Mouse (Mus musculus) liver, postnatal 0 days (tissue): ENCODE results near the gene Ramp3. TPM values are rescaled to one million over a fixed set of nuclear protein-coding genes. Genes with fewer than 3 reads are reported as not detected.
A peak's percentile ranks its signal among the peaks of the same experiment; 100 is the strongest.

ENCODE experiments used
- ATAC-seq: fragments of 200-750 bp; cut with Nextera tagmentation; 2 replicates; pipeline ENCODE4 v1.8.0; 2017; ENCODE audit warnings: mild to moderate bottlenecking, moderate library complexity
- DNase-seq: peaks from one replicate; pipeline ENCODE4 v3.0.0-alpha.2; 2016
- H3K27ac ChIP-seq: fragments of 300-500 bp; sonication (generic); 2 replicates; pipeline ENCODE4 v1.5.1; 2014; ENCODE audit warnings: antibody characterized with exemption, moderate library complexity, mild to moderate bottlenecking, low read depth
- H3K27me3 ChIP-seq: fragments of 300-500 bp; sonication (generic); 2 replicates; pipeline ENCODE4 v1.6.1; 2014; ENCODE audit warnings: low read length, control low read depth, mixed read lengths; ENCODE audit not compliant: insufficient read depth
- H3K36me3 ChIP-seq: fragments of 300-500 bp; sonication (generic); replicated peaks from 2 replicates; pipeline ENCODE4 v1.6.1; 2014; ENCODE audit warnings: mild to moderate bottlenecking, control low read depth, low read length, moderate library complexity, mixed read lengths; ENCODE audit not compliant: insufficient read depth
- H3K4me1 ChIP-seq: fragments of 300-500 bp; sonication (generic); 2 replicates; pipeline ENCODE4 v1.6.1; 2014; ENCODE audit warnings: antibody characterized with exemption, mild to moderate bottlenecking, control low read depth; ENCODE audit not compliant: insufficient read depth
- H3K4me2 ChIP-seq: fragments of 300-500 bp; sonication (generic); 2 replicates; pipeline ENCODE4 v1.6.1; 2014; ENCODE audit warnings: low read depth, mild to moderate bottlenecking, low read length, moderate library complexity, mixed read lengths
- H3K4me3 ChIP-seq: fragments of 300-500 bp; sonication (generic); 2 replicates; pipeline ENCODE4 v1.5.1; 2014; ENCODE audit warnings: low read depth, low read length
- H3K9ac ChIP-seq: fragments of 300-500 bp; sonication (generic); replicated peaks from 2 replicates; pipeline ENCODE4 v1.6.1; 2014; ENCODE audit warnings: mild to moderate bottlenecking, moderate library complexity
- H3K9me3 ChIP-seq: fragments of 300-500 bp; sonication (generic); 2 replicates; pipeline ENCODE4 v1.6.1; 2016; ENCODE audit warnings: mild to moderate bottlenecking, control low read depth, low read length, mixed read lengths
- CTCF ChIP-seq: sonication (generic); IDR thresholded peaks from 2 replicates; pipeline ENCODE4 v1.5.1; 2016; ENCODE audit warnings: antibody characterized with exemption, low read depth
- EP300 ChIP-seq: IDR thresholded peaks from 2 replicates; pipeline ENCODE4 v1.6.1; 2016; ENCODE audit warnings: antibody characterized with exemption, low read depth, mild to moderate bottlenecking
- WGBS: fragments of 180-500 bp; shearing (Covaris S2); extraction: QIAGEN DNeasy Blood & Tissue Kit; methylation state at CpG from one replicate; pipeline ENCODE4 v1.1.7; 2014; ENCODE audit not compliant: insufficient replicate concordance; 5-methylcytosine and 5-hydroxymethylcytosine counted together
- polyA plus RNA-seq: library from polyadenylated mRNA; unstranded; fragments of >200 nt; fragmentation: Nextera tagmentation; extraction: Ambion mirVana; gene quantifications from 2 replicates; pipeline ENCODE4 v1.2.1, GENCODE M21; 2015

Ramp3 gene
- polyA plus RNA-seq, 1 experiment from 2014 or later = 0.28 TPM

DNA sequence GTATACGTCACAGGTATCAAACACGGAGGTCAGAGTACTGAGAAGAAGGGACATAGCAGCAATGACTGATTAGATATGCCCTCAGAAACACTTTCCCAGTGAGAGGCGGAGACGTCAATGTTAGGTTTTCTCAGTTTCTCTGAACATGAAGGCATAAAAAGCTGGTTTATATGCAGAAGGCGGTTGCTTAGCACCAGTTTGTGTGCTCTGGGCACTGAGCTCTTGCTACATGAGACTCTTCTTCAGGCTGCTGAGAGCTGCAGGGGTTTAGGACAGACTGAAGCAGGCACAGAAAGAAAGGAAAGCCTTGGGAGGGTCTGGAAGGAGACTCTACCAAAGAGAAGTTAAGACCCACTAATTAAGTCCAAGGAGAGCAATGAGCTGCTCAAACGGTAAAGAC is 34.0 kb downstream of the Ramp3 start:
- Histone ChIP-seq H3K4me1 (no peaks in the 10 kb centered on the region), H3K4me2 (no peak overlapping the region), H3K4me3 (no peak overlapping the region), H3K9ac (no peak overlapping the region), H3K36me3 (no peaks in the 10 kb centered on the region), H3K27ac (no peak overlapping the region), H3K27me3 (no peaks in the 10 kb centered on the region), H3K9me3 (no peaks in the 10 kb centered on the region)
- TF ChIP-seq EP300 = no peak
- no peak for TF ChIP-seq CTCF
- DNase-seq (no peak), ATAC-seq (no peak)
- WGBS = 58% methylated on average over 6 of the region's 6 CpGs

DNA sequence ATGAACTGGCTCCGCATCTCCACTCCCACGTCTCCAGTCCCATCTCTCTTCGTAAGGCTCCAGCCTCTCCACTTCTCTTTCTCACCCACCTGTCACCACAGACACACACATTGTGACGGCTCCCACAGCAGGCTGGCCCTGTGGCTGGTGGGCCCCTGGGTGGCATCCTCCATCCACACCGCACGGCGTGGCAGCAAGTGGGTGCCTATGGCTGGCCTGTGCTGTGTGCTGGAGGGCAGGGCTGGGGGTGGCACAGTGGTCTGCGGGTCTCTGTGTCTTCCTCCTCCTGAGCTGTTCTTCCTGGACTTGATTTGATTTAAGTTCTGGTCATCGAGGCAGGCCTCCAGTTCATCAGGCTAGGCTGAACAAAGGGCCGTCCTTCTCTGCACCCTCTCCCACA is 35.8 kb downstream of the Ramp3 start:
- no peak overlapping the region for H3K9ac ChIP-seq
- H3K27me3 ChIP-seq = no peaks in the 10 kb centered on the region
- no peaks in the 10 kb centered on the region for H3K36me3 ChIP-seq
- no peaks in the 10 kb centered on the region for H3K4me1 ChIP-seq
- H3K27ac ChIP-seq = no peak overlapping the region
- H3K4me2 ChIP-seq = no peak overlapping the region
- no peak overlapping the region for H3K4me3 ChIP-seq
- TF ChIP-seq EP300 = no peak
- no peak for TF ChIP-seq CTCF
- no peak for DNase-seq
- 70% methylated on average over 10 of the region's 10 CpGs for WGBS
- ATAC-seq = no peak
- no peaks in the 10 kb centered on the region for H3K9me3 ChIP-seq

DNA sequence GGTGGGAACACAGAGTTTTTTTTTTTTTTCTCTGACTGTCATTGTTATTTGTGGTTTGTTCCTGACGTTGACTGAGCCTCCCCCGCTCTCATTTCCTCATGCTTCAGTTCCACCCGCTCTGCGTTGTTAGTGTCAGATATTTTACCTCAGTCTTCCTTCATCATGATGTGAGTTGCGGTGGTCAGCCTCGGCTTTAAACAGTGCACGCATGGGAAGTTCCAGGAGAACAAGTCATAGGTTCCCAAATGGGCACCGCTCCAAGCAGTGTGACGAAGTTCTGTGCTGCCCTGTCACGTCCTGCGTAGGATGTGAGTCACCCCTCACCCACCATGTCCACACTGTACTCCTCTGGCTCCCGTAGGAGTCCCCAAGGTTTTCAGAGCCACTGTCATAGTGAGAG is 36.9 kb downstream of the Ramp3 start:
- H3K27me3 ChIP-seq = no peaks in the 10 kb centered on the region
- no peak for TF ChIP-seq EP300
- TF ChIP-seq CTCF = no peak
- ATAC-seq = peak; percentile 64
- H3K27ac ChIP-seq = no peak overlapping the region
- no peak overlapping the region for H3K4me3 ChIP-seq
- peak overlapping the region; percentile 13; the same call in 1 of the 2 replicates for H3K4me2 ChIP-seq
- 18% methylated on average over 12 of the region's 12 CpGs for WGBS
- H3K9me3 ChIP-seq = no peaks in the 10 kb centered on the region
- DNase-seq = peak; percentile 30
- H3K9ac ChIP-seq = no peak overlapping the region
- no peaks in the 10 kb centered on the region for H3K36me3 ChIP-seq
- H3K4me1 ChIP-seq = no peaks in the 10 kb centered on the region

DNA sequence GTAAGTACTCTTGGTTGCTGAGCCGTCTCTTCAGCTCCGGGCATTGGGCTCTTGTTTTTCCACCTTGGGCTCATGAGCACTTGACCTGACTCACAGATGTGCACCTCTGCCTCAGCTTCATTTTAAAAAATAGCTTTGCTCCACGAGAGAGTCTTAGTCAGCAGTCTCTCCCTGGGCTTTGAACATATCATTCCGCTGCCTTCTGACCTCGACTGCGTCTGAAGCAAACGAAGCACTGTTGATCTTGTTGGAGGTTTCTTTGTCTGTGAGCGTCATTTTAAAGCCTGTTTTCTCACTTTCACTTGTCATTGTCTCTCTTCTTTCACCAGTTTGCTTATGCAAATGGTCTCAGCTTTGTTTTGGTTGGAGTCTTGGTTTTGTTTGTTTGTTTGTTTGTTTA is 38.2 kb downstream of the Ramp3 start:
- H3K36me3 ChIP-seq = no peaks in the 10 kb centered on the region
- H3K4me2 ChIP-seq = no peak overlapping the region
- ATAC-seq (no peak), DNase-seq (no peak)
- H3K9me3 ChIP-seq = no peaks in the 10 kb centered on the region
- no peaks in the 10 kb centered on the region for H3K4me1 ChIP-seq
- H3K27me3 ChIP-seq = no peaks in the 10 kb centered on the region
- WGBS = 66% methylated on average over 8 of the region's 8 CpGs
- H3K4me3 ChIP-seq = no peak overlapping the region
- no peak for TF ChIP-seq CTCF
- TF ChIP-seq EP300 = no peak
- no peak overlapping the region for H3K9ac ChIP-seq
- H3K27ac ChIP-seq = no peak overlapping the region

DNA sequence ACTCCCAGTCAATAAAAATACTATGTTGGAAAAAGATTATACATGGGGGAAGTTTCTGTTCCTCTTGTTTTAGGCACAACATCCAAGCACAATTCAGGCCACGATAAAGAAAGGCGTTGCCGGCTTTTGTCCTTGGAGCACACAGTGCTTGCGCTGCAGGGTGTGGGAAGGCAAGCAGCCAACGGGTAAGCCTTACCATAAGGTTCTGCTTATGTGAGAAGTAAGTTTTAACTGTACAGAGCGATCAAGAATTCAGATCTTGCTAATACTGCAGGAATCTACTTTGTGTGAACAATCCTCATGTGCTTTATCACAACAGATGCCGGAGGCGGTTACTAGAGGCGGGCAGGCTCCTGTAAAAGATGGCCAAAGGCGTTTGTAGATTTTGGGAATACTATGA is 39.4 kb downstream of the Ramp3 start:
- 80% methylated on average over 10 of the region's 10 CpGs for WGBS
- no peaks in the 10 kb centered on the region for H3K27me3 ChIP-seq
- no peak for DNase-seq
- no peaks in the 10 kb centered on the region for H3K9me3 ChIP-seq
- no peak for ATAC-seq
- TF ChIP-seq EP300 (no peak), CTCF (no peak)
- H3K36me3 ChIP-seq = no peaks in the 10 kb centered on the region
- no peak overlapping the region for H3K4me2 ChIP-seq
- H3K4me3 ChIP-seq = no peak overlapping the region
- H3K27ac ChIP-seq = no peak overlapping the region
- no peaks in the 10 kb centered on the region for H3K4me1 ChIP-seq
- H3K9ac ChIP-seq = no peak overlapping the region

DNA sequence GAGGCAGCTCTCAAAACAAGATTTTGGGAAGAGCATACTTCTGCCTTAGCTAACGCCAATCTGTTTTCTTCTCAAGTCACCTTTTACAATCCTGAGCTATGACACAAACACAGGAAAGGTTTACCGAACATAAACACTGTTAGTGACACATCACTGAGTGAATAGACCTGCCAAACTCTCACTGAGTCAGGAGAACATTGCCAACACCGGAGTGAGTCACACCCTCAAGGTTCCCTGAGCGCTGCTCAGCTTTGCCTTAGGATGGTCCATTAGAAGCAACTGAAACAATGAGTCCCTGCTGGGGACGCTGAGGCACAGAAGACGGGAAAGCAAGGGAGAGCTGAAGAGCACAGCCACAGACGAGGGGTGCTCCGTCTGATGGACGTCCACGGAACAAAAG is 40.0 kb downstream of the Ramp3 start:
- DNase-seq = no peak
- H3K9me3 ChIP-seq = no peaks in the 10 kb centered on the region
- H3K4me3 ChIP-seq = no peak overlapping the region
- H3K36me3 ChIP-seq = no peaks in the 10 kb centered on the region
- 74% methylated on average over 10 of the region's 10 CpGs for WGBS
- H3K4me1 ChIP-seq = no peaks in the 10 kb centered on the region
- H3K27ac ChIP-seq = no peak overlapping the region
- no peak overlapping the region for H3K4me2 ChIP-seq
- TF ChIP-seq EP300 (no peak), CTCF (no peak)
- no peak overlapping the region for H3K9ac ChIP-seq
- ATAC-seq = no peak
- H3K27me3 ChIP-seq = no peaks in the 10 kb centered on the region

DNA sequence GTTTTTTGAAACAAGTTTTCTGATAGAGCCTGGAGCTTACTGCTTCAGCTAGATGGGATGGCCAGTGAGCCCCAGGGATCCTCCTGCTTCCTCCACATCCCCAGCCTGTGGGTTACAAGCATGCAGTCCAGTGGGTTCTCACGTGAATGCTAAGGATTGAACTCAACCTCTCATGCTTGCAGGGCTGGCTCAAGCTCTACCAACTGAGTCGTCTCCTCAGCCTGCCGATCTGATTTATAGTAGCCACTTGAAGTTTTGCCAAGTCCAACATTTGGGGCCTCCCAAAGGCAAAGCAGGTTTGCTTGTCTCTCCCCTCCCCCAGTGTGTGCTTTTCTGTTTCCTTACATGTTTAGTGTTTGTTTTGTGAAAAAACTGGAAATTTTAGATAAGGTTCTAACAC is 43.9 kb downstream of the Ramp3 start:
- ATAC-seq = no peak
- Histone ChIP-seq H3K27ac (no peak overlapping the region), H3K27me3 (no peaks in the 10 kb centered on the region), H3K4me2 (no peak overlapping the region), H3K9ac (no peak overlapping the region), H3K4me1 (no peaks in the 10 kb centered on the region), H3K36me3 (no peaks in the 10 kb centered on the region), H3K4me3 (no peak overlapping the region), H3K9me3 (no peaks in the 10 kb centered on the region)
- TF ChIP-seq EP300 (no peak), CTCF (no peak)
- DNase-seq = no peak
- WGBS = 50% methylated on average over 3 of the region's 3 CpGs
